34 mouse cellular contexts compared by ENCODE assay signal in genomic region chr12:53191435-53191834, GRCm38 (mm10). TPM values are rescaled to one million over a fixed set of nuclear protein-coding genes. Genes with fewer than 3 reads are reported as not detected.
"Had no signal": no experiment of that assay in that cellular context is flagged by ENCODE, and none has a peak within 500 bp of the region (broad histone marks: within the 10 kb centered on the region; RNA-seq: fewer than 3 reads in every experiment).

No protein-coding gene starts in this region.

- H3K27ac ChIP-seq: limb, embryonic 10.5 days; limb, embryonic 12.5 days; limb, embryonic 13.5 days; limb, embryonic 15.5 days; liver, embryonic 12.5 days; liver, embryonic 13.5 days; liver, embryonic 14.5 days; liver, embryonic 15.5 days; lung, embryonic 15.5 days; macrophage; midbrain, embryonic 10.5 days; midbrain, embryonic 12.5 days; midbrain, embryonic 13.5 days; midbrain, embryonic 15.5 days; neural tube, embryonic 12.5 days had no signal

- H3K27me3 ChIP-seq: limb, embryonic 12.5 days; limb, embryonic 15.5 days; liver, embryonic 12.5 days; liver, embryonic 13.5 days; liver, embryonic 15.5 days; lung, embryonic 15.5 days; megakaryocyte, embryonic 14.5 days; midbrain, embryonic 12.5 days; midbrain, embryonic 13.5 days; midbrain, embryonic 15.5 days; neural tube, embryonic 12.5 days had no signal

- DNase-seq: left cerebral cortex, postnatal 4 days; liver; liver, embryonic 13.5 days; liver, postnatal 0 days; lung, adult 18-20 months; lung, adult 2 months; lung, embryonic 14.5 days; lung, postnatal 10 days; lung, postnatal 14 days; lung, postnatal 36 days; lung, postnatal 4 days; midbrain, embryonic 14.5 days had no signal

- H3K4me2 ChIP-seq: limb, embryonic 12.5 days; limb, embryonic 13.5 days; limb, embryonic 15.5 days; liver, embryonic 11.5 days; liver, embryonic 12.5 days; liver, embryonic 13.5 days; liver, embryonic 15.5 days; lung, embryonic 14.5 days; lung, embryonic 15.5 days; midbrain, embryonic 11.5 days; midbrain, embryonic 12.5 days; midbrain, embryonic 13.5 days; midbrain, embryonic 15.5 days; neural tube, embryonic 12.5 days had no signal

- H3K9ac ChIP-seq: limb, embryonic 12.5 days; limb, embryonic 13.5 days; limb, embryonic 15.5 days; liver, embryonic 12.5 days; liver, embryonic 13.5 days; liver, embryonic 14.5 days; liver, embryonic 15.5 days; liver, postnatal 0 days; lung, embryonic 14.5 days; lung, embryonic 15.5 days; midbrain, embryonic 12.5 days; midbrain, embryonic 13.5 days; midbrain, embryonic 15.5 days; neural tube, embryonic 12.5 days had no signal

- H3K4me3 ChIP-seq: limb, embryonic 10.5 days; limb, embryonic 12.5 days; limb, embryonic 13.5 days; limb, embryonic 15.5 days; liver, embryonic 12.5 days; liver, embryonic 13.5 days; liver, embryonic 15.5 days; lung, embryonic 15.5 days; megakaryocyte, embryonic 14.5 days; midbrain, embryonic 10.5 days; midbrain, embryonic 12.5 days; midbrain, embryonic 13.5 days; midbrain, embryonic 15.5 days; myocyte; neural tube, embryonic 12.5 days had no signal

- H3K4me1 ChIP-seq: limb, embryonic 15.5 days; liver, embryonic 12.5 days; liver, embryonic 13.5 days; liver, embryonic 15.5 days; lung, embryonic 15.5 days; megakaryocyte, embryonic 14.5 days; midbrain, embryonic 10.5 days; midbrain, embryonic 12.5 days; midbrain, embryonic 13.5 days; midbrain, embryonic 15.5 days; neural tube, embryonic 12.5 days had no signal

- H3K36me3 ChIP-seq: limb, embryonic 10.5 days; limb, embryonic 12.5 days; limb, embryonic 13.5 days; limb, embryonic 15.5 days; liver, embryonic 12.5 days; liver, embryonic 13.5 days; liver, embryonic 15.5 days; lung, embryonic 15.5 days; midbrain, embryonic 10.5 days; midbrain, embryonic 12.5 days; midbrain, embryonic 13.5 days; midbrain, embryonic 15.5 days; neural tube, embryonic 12.5 days had no signal

- H3K9me3 ChIP-seq: limb, embryonic 10.5 days; limb, embryonic 12.5 days; limb, embryonic 13.5 days; limb, embryonic 15.5 days; liver, embryonic 12.5 days; liver, embryonic 13.5 days; liver, embryonic 15.5 days; lung, embryonic 15.5 days; midbrain, embryonic 10.5 days; midbrain, embryonic 12.5 days; midbrain, embryonic 13.5 days; midbrain, embryonic 15.5 days; neural tube, embryonic 12.5 days had no signal

RNA-seq across cellular contexts. Expression of gene Npas3, which starts 57.0 kb away (rescaled TPM):
- total RNA-seq: liver, adult 2 months; megakaryocyte progenitor cell, adult 5-6 weeks; megakaryocyte, adult 5-6 weeks; monocyte, adult 5-6 weeks had no signal
- polyA plus RNA-seq: macrophage had no signal
